Mouse (Mus musculus) erythroblast, embryonic 14.5 days (primary cell): ENCODE data around the gene Otud5. TPM values are rescaled to one million over a fixed set of nuclear protein-coding genes. Genes with fewer than 3 reads are reported as not detected.
A peak's percentile ranks its signal among the peaks of the same experiment; 100 is the strongest.

Source experiments
- H3K27me3 ChIP-seq: 2 replicates; pipeline ENCODE4 v1.6.1; 2012; ENCODE audit warnings: inconsistent platforms; ENCODE audit not compliant: control insufficient read depth
- H3K36me3 ChIP-seq: 2 replicates; pipeline ENCODE4 v1.6.1; 2012; ENCODE audit warnings: mild to moderate bottlenecking, inconsistent platforms; ENCODE audit not compliant: control insufficient read depth
- H3K4me1 ChIP-seq: 2 replicates; pipeline ENCODE4 v1.6.1; 2012; ENCODE audit warnings: inconsistent platforms; ENCODE audit not compliant: control insufficient read depth
- H3K4me3 ChIP-seq: replicated peaks from 2 replicates; pipeline ENCODE3; 2012; ENCODE audit warnings: moderate library complexity, mild to moderate bottlenecking, inconsistent platforms
- H3K9me3 ChIP-seq: 2 replicates; pipeline ENCODE4 v1.6.1; 2012; ENCODE audit warnings: low read length, inconsistent platforms, mixed read lengths; ENCODE audit not compliant: control insufficient read depth
- GATA1 ChIP-seq: IDR thresholded peaks from 2 replicates; pipeline ENCODE4 v1.6.1; 2012; ENCODE audit warnings: low read length, inconsistent platforms, mixed read lengths
- TAL1 ChIP-seq: IDR thresholded peaks from 3 replicates; pipeline ENCODE4 v1.6.1; 2012; ENCODE audit warnings: low read length, inconsistent platforms, mixed read lengths
- polyA plus RNA-seq: library from polyadenylated mRNA; stranded (reverse); fragments of >175 nt; gene quantifications from 2 replicates; pipeline ENCODE4 v1.2.3, GENCODE M21; 2012

Otud5 gene
- polyA plus RNA-seq, 1 experiment = 36.0 TPM

DNA sequence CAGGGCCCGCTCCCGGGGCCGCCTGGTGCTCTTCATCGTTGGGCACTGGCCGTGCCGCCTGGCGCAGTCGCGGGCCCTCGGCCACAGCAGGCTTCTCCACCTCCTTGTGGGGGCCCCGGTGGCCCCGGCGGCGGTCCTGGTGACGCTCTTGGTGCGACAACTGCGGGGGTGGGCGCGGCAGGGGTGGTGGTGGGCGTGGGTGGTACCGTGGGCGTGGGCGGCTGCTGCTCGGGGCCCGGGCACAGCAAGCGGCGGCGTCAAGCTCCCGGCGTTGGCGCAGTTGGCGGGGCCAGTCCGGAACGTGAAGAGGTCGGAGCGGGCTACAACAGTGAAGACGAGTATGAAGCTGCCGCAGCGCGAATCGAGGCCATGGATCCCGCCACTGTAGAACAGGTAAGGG, 1.2 kb downstream of the Otud5 start:
- Histone ChIP-seq H3K4me3 (peak overlapping the region; percentile 94), H3K9me3 (peaks cover 10% of the 10 kb centered on the region), H3K4me1 (peaks cover 66% of the 10 kb centered on the region), H3K27me3 (no peaks in the 10 kb centered on the region; the same call in 1 of the 2 replicates), H3K36me3 (peaks cover 46% of the 10 kb centered on the region)
- TF ChIP-seq GATA1 (no peak), TAL1 (no peak)

DNA sequence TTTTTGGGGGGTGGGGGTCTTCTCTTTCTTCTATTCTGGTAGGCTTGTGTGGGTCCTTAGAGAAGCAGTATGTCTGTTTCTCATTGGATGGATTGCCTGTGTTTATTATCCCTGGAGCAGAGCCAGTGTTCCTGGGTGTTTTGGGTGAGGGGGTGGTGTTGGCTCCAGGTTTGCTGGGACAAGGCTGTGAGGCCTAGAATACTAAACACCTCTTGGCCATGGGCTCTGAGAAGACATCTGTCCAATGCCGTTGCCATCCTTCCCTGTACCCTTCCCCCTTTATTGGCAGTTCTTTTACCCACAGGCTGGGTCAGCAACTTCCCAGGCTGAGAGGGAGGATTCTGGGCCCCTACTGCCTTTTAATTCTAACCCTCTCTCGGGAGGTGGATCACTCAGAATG, 6.7 kb downstream of the Otud5 start:
- Histone ChIP-seq H3K4me3 (no peak overlapping the region), H3K9me3 (no peaks in the 10 kb centered on the region), H3K27me3 (no peaks in the 10 kb centered on the region), H3K4me1 (peaks cover 35% of the 10 kb centered on the region), H3K36me3 (peaks cover 93% of the 10 kb centered on the region)
- no peak for TF ChIP-seq TAL1
- no peak for TF ChIP-seq GATA1

DNA sequence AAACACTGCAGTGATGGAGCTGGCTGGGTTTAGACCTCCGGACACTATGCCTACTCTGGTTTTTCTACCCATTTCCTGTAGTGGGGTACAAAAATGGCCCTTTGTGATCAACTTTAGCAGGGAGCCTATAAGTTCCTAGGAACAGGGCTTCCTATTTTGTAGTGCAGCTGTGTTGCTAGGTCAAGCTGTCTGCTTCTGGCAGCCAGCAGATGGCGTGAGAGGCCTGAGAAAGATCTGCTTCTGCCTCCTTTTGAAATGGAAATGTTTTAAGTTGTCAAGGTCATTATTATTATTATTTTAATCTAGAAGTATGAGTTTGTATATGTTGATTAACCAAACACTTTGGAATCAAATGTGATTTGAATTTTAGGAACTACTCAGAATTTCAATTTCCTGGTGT, 13.4 kb downstream of the Otud5 start:
- TF ChIP-seq GATA1 (no peak), TAL1 (no peak)
- no peaks in the 10 kb centered on the region for H3K9me3 ChIP-seq
- no peaks in the 10 kb centered on the region for H3K27me3 ChIP-seq
- H3K36me3 ChIP-seq = peaks cover 87% of the 10 kb centered on the region
- peaks cover 13% of the 10 kb centered on the region for H3K4me1 ChIP-seq
- no peak overlapping the region for H3K4me3 ChIP-seq

DNA sequence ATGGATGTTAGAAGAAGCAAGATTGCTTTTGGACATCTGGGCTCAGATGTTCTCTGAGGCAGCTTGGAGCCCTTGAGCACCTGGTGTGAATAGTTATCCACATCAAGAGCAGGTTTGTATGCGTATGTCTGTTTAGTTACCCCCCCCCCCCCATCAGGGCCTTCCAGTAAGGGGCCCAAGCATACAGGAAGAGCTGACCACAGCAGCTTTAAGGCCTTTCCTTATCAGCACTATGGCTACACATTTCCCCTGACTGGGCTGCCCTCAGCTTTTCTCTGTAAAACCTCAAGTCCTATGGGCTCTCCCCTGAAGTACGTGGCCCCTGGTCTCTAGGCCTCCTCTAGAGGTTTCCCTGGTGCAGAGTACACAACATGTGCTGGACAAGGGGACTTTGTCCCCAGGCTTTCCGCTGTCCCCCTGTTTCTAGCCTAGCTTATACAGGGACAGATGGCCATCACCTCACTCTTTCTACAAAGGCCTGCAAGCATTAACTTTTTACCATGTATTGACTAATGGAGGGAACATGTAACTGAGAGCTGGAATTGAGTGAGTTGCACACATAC, 18.1 kb downstream of the Otud5 start:
- Histone ChIP-seq H3K4me3 (no peak overlapping the region), H3K4me1 (peaks cover 37% of the 10 kb centered on the region), H3K36me3 (peaks cover 82% of the 10 kb centered on the region), H3K9me3 (no peaks in the 10 kb centered on the region), H3K27me3 (no peaks in the 10 kb centered on the region)
- no peak for TF ChIP-seq GATA1
- TF ChIP-seq TAL1 = no peak

DNA sequence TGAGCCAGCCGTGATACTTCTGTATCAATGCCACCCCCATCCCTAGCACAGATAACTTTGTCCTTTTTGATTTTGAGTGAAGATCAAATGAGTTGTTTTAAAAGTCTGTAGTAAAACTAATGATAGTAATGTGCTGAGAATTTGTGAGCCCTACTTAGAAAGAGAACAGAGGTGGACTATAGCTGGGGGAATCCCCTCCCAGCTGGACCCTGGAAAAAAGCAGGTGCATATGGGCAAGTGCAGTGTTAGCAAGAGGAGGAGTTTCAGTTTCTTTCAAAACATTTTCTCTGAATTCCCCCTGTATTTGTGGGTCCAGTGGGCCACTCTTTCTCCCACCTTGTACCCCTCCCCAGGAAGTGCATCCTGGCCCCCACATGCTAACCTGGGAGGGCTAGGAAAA, 22.0 kb downstream of the Otud5 start:
- TF ChIP-seq TAL1 (no peak), GATA1 (no peak)
- Histone ChIP-seq H3K27me3 (no peaks in the 10 kb centered on the region), H3K4me1 (peaks cover 40% of the 10 kb centered on the region), H3K9me3 (no peaks in the 10 kb centered on the region), H3K36me3 (peaks cover 90% of the 10 kb centered on the region), H3K4me3 (no peak overlapping the region)

DNA sequence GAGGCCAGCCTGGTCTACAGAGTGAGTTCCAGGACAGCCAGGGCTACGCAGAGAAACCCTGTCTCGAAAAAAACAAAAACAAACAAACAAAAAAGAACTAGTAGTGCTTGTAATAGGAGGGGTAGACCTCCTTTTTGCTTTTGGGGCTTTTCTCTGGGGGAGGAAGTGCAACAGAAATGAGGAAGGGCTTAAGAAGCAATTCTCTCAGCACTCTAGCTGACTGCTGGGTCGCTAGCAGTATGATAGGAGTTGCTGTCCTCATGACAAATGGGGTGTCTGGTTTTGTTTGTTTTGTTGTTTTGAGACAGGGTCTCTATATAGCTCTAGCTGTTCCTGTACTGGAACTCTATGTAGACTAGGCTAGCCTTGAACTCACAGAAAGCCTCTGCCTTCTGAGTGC, 23.4 kb downstream of the Otud5 start:
- H3K4me3 ChIP-seq = no peak overlapping the region
- TF ChIP-seq TAL1 (no peak), GATA1 (no peak)
- no peaks in the 10 kb centered on the region for H3K27me3 ChIP-seq
- peaks cover 29% of the 10 kb centered on the region for H3K4me1 ChIP-seq
- no peaks in the 10 kb centered on the region for H3K9me3 ChIP-seq
- H3K36me3 ChIP-seq = peaks cover 90% of the 10 kb centered on the region

DNA sequence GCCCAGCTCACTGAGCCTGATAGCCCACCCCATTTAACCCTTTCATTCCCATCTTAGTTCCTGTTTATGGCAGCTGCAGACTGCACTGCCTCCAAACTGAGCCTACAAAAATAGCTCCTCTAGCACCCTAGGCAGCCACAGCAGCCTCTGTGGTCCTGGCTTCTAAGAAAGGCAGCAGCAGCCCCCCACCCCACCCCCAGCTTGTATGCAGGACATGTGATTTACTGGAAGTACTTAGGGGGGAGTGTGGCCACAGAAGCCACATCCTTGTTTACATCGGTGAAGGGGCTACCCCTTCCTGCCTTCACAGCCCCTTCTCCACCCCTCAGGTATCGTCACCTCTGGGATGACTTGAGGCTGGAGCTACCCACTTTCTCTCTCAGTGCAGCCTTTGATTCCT, 24.2 kb downstream of the Otud5 start:
- TF ChIP-seq TAL1 (no peak), GATA1 (no peak)
- Histone ChIP-seq H3K4me3 (no peak overlapping the region), H3K27me3 (no peaks in the 10 kb centered on the region), H3K36me3 (peaks cover 90% of the 10 kb centered on the region), H3K9me3 (no peaks in the 10 kb centered on the region), H3K4me1 (peaks cover 22% of the 10 kb centered on the region)

DNA sequence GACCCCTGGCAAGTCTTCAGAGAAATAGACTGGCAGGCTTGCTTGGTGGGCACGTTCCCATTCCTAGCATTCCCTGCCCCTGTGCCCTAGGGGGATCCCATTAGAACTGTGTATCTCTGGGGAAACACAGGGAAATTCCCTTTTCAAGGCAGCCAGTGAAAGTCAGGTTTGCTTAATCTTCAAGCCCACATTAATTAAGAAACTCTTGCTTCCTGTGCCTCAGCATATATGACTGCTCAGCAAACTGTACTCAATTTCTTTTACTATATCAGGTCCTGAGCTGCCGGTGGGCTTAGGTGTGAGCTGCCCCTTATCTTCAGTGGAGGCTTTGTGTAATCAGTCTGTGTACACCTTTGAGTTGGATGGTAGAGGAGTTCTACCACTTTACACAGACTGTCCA, 24.6 kb downstream of the Otud5 start:
- peaks cover 90% of the 10 kb centered on the region for H3K36me3 ChIP-seq
- H3K4me1 ChIP-seq = peaks cover 17% of the 10 kb centered on the region
- no peak overlapping the region for H3K4me3 ChIP-seq

DNA sequence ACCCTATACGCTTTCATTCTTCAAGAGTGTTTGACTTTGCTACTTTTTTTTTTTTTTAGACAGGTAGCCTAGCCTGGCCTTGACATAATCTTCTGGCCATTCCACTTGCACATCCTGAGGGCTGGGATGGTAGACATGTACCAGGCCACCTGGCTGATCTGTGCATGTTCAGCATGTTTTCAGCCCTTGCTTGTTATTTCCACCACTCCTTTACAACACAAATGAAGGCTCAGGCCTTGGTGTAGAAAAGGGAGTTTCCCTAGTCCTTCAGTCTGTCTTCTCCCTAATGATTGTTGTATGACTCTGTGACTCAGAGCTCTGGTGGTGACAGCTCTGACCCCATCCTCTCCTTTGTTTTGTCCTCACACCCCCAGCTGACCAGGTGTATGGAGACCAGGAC, 26.0 kb downstream of the Otud5 start:
- peaks cover 6% of the 10 kb centered on the region for H3K4me1 ChIP-seq
- H3K4me3 ChIP-seq = no peak overlapping the region
- peaks cover 90% of the 10 kb centered on the region for H3K36me3 ChIP-seq
- H3K27me3 ChIP-seq = no peaks in the 10 kb centered on the region
- TF ChIP-seq TAL1 (no peak), GATA1 (no peak)
- H3K9me3 ChIP-seq = no peaks in the 10 kb centered on the region

More for the DNA sequence above, 24.6 kb downstream of the Otud5 start:
- TF ChIP-seq TAL1 (no peak), GATA1 (no peak)
- no peaks in the 10 kb centered on the region for H3K27me3 ChIP-seq
- H3K9me3 ChIP-seq = no peaks in the 10 kb centered on the region

DNA sequence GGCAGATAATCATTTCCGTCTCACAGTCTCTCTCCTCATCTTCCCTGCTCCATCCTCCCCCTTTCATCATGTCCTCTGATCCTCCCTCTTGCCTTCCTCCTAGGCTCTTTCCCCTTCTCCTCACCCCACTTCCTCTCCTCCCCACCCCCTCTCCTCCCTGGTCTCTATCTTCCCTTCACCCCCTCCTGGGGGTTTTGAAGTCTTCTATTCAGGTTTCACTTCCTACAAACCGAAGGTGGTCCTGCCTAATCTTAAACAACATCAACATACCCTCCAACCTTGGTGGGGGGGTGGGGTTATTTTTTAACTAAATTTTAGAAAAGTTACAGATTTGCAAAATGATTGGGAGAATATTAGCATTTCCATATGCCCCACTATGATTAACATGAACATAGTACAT, 27.3 kb downstream of the Otud5 start:
- H3K27me3 ChIP-seq = no peaks in the 10 kb centered on the region
- no peaks in the 10 kb centered on the region for H3K9me3 ChIP-seq
- H3K4me1 ChIP-seq = peaks cover 4% of the 10 kb centered on the region
- no peak overlapping the region for H3K4me3 ChIP-seq
- TF ChIP-seq TAL1 (no peak), GATA1 (no peak)
- H3K36me3 ChIP-seq = peaks cover 92% of the 10 kb centered on the region
